Mouse (Mus musculus): ENCODE measurements at regions not wholly inside any gene's neighbourhood (a gene's known extent, or its start where the extent isn't known, plus 50 kb on each side); places are given as distances from the start of the nearest gene placed in this dataset.

DNA sequence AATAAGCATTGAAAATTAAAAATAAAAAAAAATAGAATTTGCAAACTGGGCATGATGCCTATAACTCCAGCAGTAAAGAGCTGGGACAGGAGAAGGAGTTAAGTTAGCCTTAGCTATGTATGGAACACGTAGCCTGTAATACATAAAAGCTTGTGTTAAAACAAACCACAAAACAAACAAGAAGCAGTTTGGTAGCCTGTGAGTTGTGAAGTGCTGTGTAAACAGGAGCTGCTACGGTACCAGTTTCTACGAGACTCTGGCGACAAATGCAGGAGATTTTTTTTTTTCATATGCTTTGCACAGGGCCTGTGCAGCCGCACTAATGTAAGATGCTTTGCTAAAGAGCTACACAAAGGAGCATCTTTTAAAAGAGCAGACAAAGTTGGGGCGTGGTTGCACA lies 1159.1 kb downstream of the 4930447A16Rik start:
- TF ChIP-seq CTCF (IDR thresholded peaks at IDR 0.05; ENCODE audit: extremely low read depth, insufficient read depth, insufficient read length, insufficient replicate concordance) (no peak), POLR2A (IDR thresholded peaks at IDR 0.05; ENCODE audit: low read depth, low read length) (no peak)
